Mouse (Mus musculus): ENCODE measurements around the gene Cmc2. TPM values are rescaled to one million over a fixed set of nuclear protein-coding genes. Genes with fewer than 3 reads are reported as not detected.

Gene Cmc2
- 80.2 and 111 TPM in 2 replicates for polyA plus RNA-seq (2014; fragmentation: Nextera tagmentation; extraction: Ambion mirVana)

DNA sequence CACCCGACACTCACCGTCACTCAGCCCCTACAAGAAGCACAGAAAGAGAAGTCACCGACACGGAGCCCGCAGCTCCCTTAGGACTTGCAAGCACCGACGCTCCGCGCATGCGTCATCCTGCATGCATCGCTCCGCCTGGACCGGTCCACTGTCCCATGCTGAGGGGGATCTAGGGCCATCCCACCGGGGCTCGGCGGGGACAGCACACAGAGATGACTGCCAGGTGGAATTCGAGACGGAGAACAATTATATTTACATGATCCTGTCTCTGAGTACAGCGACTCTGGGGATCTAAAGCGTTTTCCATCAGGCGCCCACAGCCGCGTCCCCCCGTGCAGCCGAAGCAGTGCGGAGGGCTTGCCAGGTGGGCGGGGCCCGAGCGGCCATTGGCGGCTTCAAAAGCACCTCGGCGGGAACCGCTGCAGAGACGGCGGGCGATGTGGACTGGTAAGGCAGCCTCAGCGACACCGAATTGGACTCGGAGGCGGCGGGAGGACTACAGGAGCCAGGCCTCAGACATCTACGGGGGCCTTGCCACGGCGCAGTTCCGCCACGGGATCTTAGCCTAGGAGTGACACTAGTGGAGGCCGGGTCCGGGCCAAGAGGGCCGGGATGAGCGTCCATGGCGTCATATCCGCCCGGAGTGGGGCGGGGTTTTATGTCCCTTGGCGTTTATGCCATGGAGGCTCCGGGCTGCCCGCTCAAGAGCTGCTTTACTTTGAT lies at the start of gene Cmc2, which contains the start of gene Cenpn:
Gene Cmc2, minus strand, starts transcription at position 119 of the 723 bp plus-strand sequence.
Gene Cenpn, plus strand, starts transcription at position 394 of the 723 bp plus-strand sequence.
- peak within 1 kb of the TSS; percentile 78 for H3K9ac ChIP-seq (ENCODE audit: low read depth, low read length)
- under 1% methylated on average over 57 of the region's 57 CpGs for WGBS
- ATAC-seq (ENCODE audit: low FRiP score, low TSS enrichment) = peak; percentile 97
- no peaks in the 10 kb centered on the region for H3K9me3 ChIP-seq (ENCODE audit: control insufficient read depth, low read length)
- no peaks in the 10 kb centered on the region for H3K27me3 ChIP-seq (ENCODE audit: control insufficient read depth, insufficient read depth, low read length)
- H3K4me3 ChIP-seq (ENCODE audit: low read length) = peak within 1 kb of the TSS; percentile 90
- peak within 1 kb of the TSS; percentile 46 for H3K4me2 ChIP-seq (replicated peaks; ENCODE audit: low read depth, low read length)
- peaks cover 11% of the 10 kb centered on the region for H3K4me1 ChIP-seq (ENCODE audit: control insufficient read depth, insufficient read depth, low read length)
- peaks cover 21% of the 10 kb centered on the region for H3K36me3 ChIP-seq (ENCODE audit: control insufficient read depth, insufficient read depth, low read length)
- H3K27ac ChIP-seq (ENCODE audit: low read depth, low read length) = peak within 1 kb of the TSS; percentile 85

DNA sequence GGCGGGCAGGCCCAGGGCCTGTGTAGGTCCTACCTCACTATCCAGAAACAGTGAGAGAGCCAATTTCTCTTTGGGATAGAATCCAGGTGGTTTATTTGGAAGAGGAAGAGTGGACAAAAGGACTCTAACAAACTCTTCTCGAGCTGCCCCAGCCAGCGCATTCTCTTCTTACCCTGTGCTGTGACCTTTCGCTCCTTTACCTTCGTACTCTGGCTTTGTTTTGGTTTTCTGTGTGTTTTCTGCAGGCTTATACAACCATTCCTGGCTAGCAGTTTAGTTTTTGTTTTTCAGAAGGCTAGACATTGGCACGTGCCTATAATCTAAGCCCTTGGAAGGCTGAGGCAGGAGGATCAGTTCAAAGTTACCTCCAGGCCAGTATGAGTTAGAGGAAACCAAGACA lies 48.3 kb upstream of the Cmc2 start:
- Histone ChIP-seq H3K4me2 (replicated peaks; ENCODE audit: low read depth, low read length) (no peak overlapping the region), H3K36me3 (ENCODE audit: control insufficient read depth, insufficient read depth, low read length) (no peaks in the 10 kb centered on the region), H3K27me3 (ENCODE audit: control insufficient read depth, insufficient read depth, low read length) (no peaks in the 10 kb centered on the region), H3K27ac (ENCODE audit: low read depth, low read length) (no peak overlapping the region), H3K4me3 (ENCODE audit: low read length) (no peak overlapping the region), H3K9me3 (ENCODE audit: control insufficient read depth, low read length) (no peaks in the 10 kb centered on the region), H3K9ac (ENCODE audit: low read depth, low read length) (no peak overlapping the region), H3K4me1 (ENCODE audit: control insufficient read depth, insufficient read depth, low read length) (no peaks in the 10 kb centered on the region)
- no peak for ATAC-seq (ENCODE audit: low FRiP score, low TSS enrichment)
- 86% methylated on average over 6 of the region's 6 CpGs for WGBS

DNA sequence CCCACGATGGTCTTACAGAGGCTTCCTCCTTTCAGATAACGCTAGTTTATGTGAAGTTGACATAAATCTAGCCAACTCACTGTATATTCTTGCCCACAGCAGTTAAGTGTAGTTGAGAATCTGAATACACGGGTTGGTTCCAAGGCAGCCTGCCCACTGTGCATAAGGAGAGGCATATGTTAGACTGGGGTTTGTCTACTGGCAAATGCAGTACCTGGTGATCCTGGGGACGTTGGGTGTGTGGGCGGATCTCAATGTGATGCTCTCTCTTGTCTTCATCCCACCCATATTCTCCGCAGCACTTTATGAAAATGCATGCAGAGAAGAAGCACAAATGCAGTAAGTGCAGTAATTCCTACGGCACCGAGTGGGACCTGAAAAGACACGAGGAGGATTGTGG lies 33.2 kb upstream of the Cmc2 start:
- no peaks in the 10 kb centered on the region for H3K9me3 ChIP-seq (ENCODE audit: control insufficient read depth, low read length)
- no peak overlapping the region for H3K4me3 ChIP-seq (ENCODE audit: low read length)
- H3K9ac ChIP-seq (ENCODE audit: low read depth, low read length) = no peak overlapping the region
- ATAC-seq (ENCODE audit: low FRiP score, low TSS enrichment) = no peak
- no peak overlapping the region for H3K4me2 ChIP-seq (replicated peaks; ENCODE audit: low read depth, low read length)
- no peaks in the 10 kb centered on the region for H3K27me3 ChIP-seq (ENCODE audit: control insufficient read depth, insufficient read depth, low read length)
- no peak overlapping the region for H3K27ac ChIP-seq (ENCODE audit: low read depth, low read length)
- WGBS = 95% methylated on average over 9 of the region's 9 CpGs
- H3K4me1 ChIP-seq (ENCODE audit: control insufficient read depth, insufficient read depth, low read length) = no peaks in the 10 kb centered on the region
- H3K36me3 ChIP-seq (ENCODE audit: control insufficient read depth, insufficient read depth, low read length) = peaks cover 59% of the 10 kb centered on the region

DNA sequence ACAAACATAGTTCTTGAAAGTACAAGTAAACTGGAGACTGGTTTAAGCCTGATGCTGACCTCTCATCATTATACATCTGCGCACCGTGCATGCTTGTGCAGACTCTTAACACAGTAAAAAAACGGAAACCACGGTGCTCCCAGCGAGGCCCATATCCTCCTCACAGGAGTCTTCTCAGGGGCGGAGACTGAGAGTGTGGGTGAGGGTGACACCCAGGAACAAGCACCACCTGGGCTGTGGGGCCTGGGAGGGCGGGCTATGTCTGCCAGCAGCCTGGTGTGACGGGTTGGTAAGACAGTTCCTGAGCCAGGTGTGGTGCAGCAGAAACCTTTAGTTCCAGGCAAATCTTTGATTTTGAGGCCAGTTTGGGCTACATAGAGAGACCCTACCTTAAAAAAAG lies 31.2 kb upstream of the Cmc2 start:
- H3K9me3 ChIP-seq (ENCODE audit: control insufficient read depth, low read length) = no peaks in the 10 kb centered on the region
- 92% methylated on average over 8 of the region's 8 CpGs for WGBS
- H3K27me3 ChIP-seq (ENCODE audit: control insufficient read depth, insufficient read depth, low read length) = no peaks in the 10 kb centered on the region
- ATAC-seq (ENCODE audit: low FRiP score, low TSS enrichment) = no peak
- no peaks in the 10 kb centered on the region for H3K4me1 ChIP-seq (ENCODE audit: control insufficient read depth, insufficient read depth, low read length)
- no peak overlapping the region for H3K4me2 ChIP-seq (replicated peaks; ENCODE audit: low read depth, low read length)
- H3K27ac ChIP-seq (ENCODE audit: low read depth, low read length) = no peak overlapping the region
- H3K36me3 ChIP-seq (ENCODE audit: control insufficient read depth, insufficient read depth, low read length) = peaks cover 43% of the 10 kb centered on the region
- no peak overlapping the region for H3K9ac ChIP-seq (ENCODE audit: low read depth, low read length)
- no peak overlapping the region for H3K4me3 ChIP-seq (ENCODE audit: low read length)

DNA sequence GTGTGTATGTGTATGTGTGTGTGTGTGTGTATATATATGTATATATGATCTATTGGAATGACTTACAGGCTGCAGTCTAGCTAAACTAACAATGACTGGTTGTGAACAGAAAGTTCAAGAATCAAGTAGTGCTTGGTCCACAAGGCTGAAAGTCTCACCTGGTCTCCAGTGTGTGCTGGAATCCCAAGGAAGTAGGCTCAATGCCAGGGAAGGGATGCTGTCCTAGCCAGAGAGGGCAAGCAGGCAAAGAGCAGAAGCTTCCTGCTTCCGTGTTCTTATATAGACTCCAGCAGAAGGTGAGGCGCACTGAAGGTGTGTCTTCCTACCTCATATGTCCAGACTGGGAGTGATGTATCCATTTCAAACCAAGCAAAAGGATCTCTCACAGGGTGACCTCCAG lies 30.5 kb upstream of the Cmc2 start:
- 91% methylated on average over 2 of the region's 2 CpGs for WGBS
- peaks cover 37% of the 10 kb centered on the region for H3K36me3 ChIP-seq (ENCODE audit: control insufficient read depth, insufficient read depth, low read length)
- no peak overlapping the region for H3K4me3 ChIP-seq (ENCODE audit: low read length)
- no peaks in the 10 kb centered on the region for H3K9me3 ChIP-seq (ENCODE audit: control insufficient read depth, low read length)
- ATAC-seq (ENCODE audit: low FRiP score, low TSS enrichment) = no peak
- H3K4me1 ChIP-seq (ENCODE audit: control insufficient read depth, insufficient read depth, low read length) = no peaks in the 10 kb centered on the region
- H3K4me2 ChIP-seq (replicated peaks; ENCODE audit: low read depth, low read length) = no peak overlapping the region
- H3K27me3 ChIP-seq (ENCODE audit: control insufficient read depth, insufficient read depth, low read length) = no peaks in the 10 kb centered on the region
- H3K27ac ChIP-seq (ENCODE audit: low read depth, low read length) = no peak overlapping the region
- H3K9ac ChIP-seq (ENCODE audit: low read depth, low read length) = no peak overlapping the region

GRCm38 (mm10) chr8:116951369-116951768 lies 30.1 kb upstream of the Cmc2 start:
- H3K4me3 ChIP-seq (ENCODE audit: low read length) = no peak overlapping the region
- H3K36me3 ChIP-seq (ENCODE audit: control insufficient read depth, insufficient read depth, low read length) = peaks cover 33% of the 10 kb centered on the region
- no peak overlapping the region for H3K9ac ChIP-seq (ENCODE audit: low read depth, low read length)
- no peaks in the 10 kb centered on the region for H3K9me3 ChIP-seq (ENCODE audit: control insufficient read depth, low read length)
- H3K27ac ChIP-seq (ENCODE audit: low read depth, low read length) = no peak overlapping the region
- 67% methylated on average over 5 of the region's 5 CpGs for WGBS
- no peaks in the 10 kb centered on the region for H3K27me3 ChIP-seq (ENCODE audit: control insufficient read depth, insufficient read depth, low read length)
- no peak; the same call in 1 of the 2 replicates for ATAC-seq (ENCODE audit: low FRiP score, low TSS enrichment)
- H3K4me2 ChIP-seq (replicated peaks; ENCODE audit: low read depth, low read length) = no peak overlapping the region
- H3K4me1 ChIP-seq (ENCODE audit: control insufficient read depth, insufficient read depth, low read length) = no peaks in the 10 kb centered on the region

GRCm38 (mm10) chr8:116947589-116947988 lies 26.3 kb upstream of the Cmc2 start:
- H3K9ac ChIP-seq (ENCODE audit: low read depth, low read length) = no peak overlapping the region
- no peak for ATAC-seq (ENCODE audit: low FRiP score, low TSS enrichment)
- no peak overlapping the region for H3K27ac ChIP-seq (ENCODE audit: low read depth, low read length)
- H3K4me1 ChIP-seq (ENCODE audit: control insufficient read depth, insufficient read depth, low read length) = no peaks in the 10 kb centered on the region
- H3K9me3 ChIP-seq (ENCODE audit: control insufficient read depth, low read length) = no peaks in the 10 kb centered on the region
- no peaks in the 10 kb centered on the region for H3K36me3 ChIP-seq (ENCODE audit: control insufficient read depth, insufficient read depth, low read length)
- no peaks in the 10 kb centered on the region for H3K27me3 ChIP-seq (ENCODE audit: control insufficient read depth, insufficient read depth, low read length)
- WGBS = 87% methylated on average over 7 of the region's 7 CpGs
- H3K4me2 ChIP-seq (replicated peaks; ENCODE audit: low read depth, low read length) = no peak overlapping the region
- no peak overlapping the region for H3K4me3 ChIP-seq (ENCODE audit: low read length)

- Histone ChIP-seq H3K4me1 (ENCODE audit: control insufficient read depth, insufficient read depth, low read length) (no peaks in the 10 kb centered on the region), H3K27me3 (ENCODE audit: control insufficient read depth, insufficient read depth, low read length) (no peaks in the 10 kb centered on the region), H3K4me2 (replicated peaks; ENCODE audit: low read depth, low read length) (no peak overlapping the region), H3K9ac (ENCODE audit: low read depth, low read length) (no peak overlapping the region), H3K36me3 (ENCODE audit: control insufficient read depth, insufficient read depth, low read length) (no peaks in the 10 kb centered on the region), H3K4me3 (ENCODE audit: low read length) (no peak overlapping the region), H3K9me3 (ENCODE audit: control insufficient read depth, low read length) (no peaks in the 10 kb centered on the region), H3K27ac (ENCODE audit: low read depth, low read length) (no peak overlapping the region)
- ATAC-seq (ENCODE audit: low FRiP score, low TSS enrichment) = no peak
- WGBS = 83% methylated on average over 6 of the region's 6 CpGs
Measured at GRCm38 (mm10) chr8:116946851-116947250, 25.6 kb upstream of the Cmc2 start.

- no peak overlapping the region for H3K4me3 ChIP-seq (ENCODE audit: low read length)
- no peak overlapping the region for H3K27ac ChIP-seq (ENCODE audit: low read depth, low read length)
- WGBS = 72% methylated on average over 21 of the region's 21 CpGs
Measured at GRCm38 (mm10) chr8:116946268-116946838, 25.1 kb upstream of the Cmc2 start.

More at GRCm38 (mm10) chr8:116946268-116946838, 25.1 kb upstream of the Cmc2 start:
- ATAC-seq (ENCODE audit: low FRiP score, low TSS enrichment) = no peak
- Histone ChIP-seq H3K4me1 (ENCODE audit: control insufficient read depth, insufficient read depth, low read length) (no peaks in the 10 kb centered on the region), H3K27me3 (ENCODE audit: control insufficient read depth, insufficient read depth, low read length) (no peaks in the 10 kb centered on the region), H3K9me3 (ENCODE audit: control insufficient read depth, low read length) (no peaks in the 10 kb centered on the region), H3K4me2 (replicated peaks; ENCODE audit: low read depth, low read length) (no peak overlapping the region), H3K9ac (ENCODE audit: low read depth, low read length) (no peak overlapping the region), H3K36me3 (ENCODE audit: control insufficient read depth, insufficient read depth, low read length) (no peaks in the 10 kb centered on the region)

Data from kidney, embryonic 14.5 days (tissue).